ENCODE assay signal across 10 mouse cellular contexts in the genomic region with DNA sequence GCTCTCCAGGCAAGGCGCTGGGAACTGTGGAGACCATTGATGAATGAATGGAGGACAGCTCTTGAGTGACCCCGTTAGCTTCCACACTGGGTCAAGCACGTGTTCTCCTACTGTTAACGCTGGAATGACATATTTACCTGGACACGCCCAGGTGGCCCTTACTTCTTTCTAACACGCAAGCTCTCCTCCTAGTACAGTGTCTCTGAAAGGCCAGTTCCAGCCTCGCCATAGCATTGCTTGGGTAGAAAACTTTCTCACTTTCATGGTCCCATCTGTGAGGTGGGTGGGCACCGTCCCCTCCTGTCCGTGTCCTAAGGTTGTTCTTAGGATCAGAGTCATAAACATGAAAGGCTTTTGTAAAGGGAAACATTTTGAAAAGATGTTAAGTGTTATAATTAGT. TPM values are rescaled to one million over a fixed set of nuclear protein-coding genes. Genes with fewer than 3 reads are reported as not detected.
DNase-seq lines count a peak whose midpoint lies in the region; ATAC-seq and TF ChIP-seq lines count a peak whose summit lies in the region.
"Had no signal": no experiment of that assay in that cellular context is flagged by ENCODE, and none has a peak within 500 bp of the region (broad histone marks: within the 10 kb centered on the region; RNA-seq: fewer than 3 reads in every experiment).

No protein-coding gene starts in this region.

- peak overlapping the region; percentile 96 for H3K4me2 ChIP-seq in heart, embryonic 13.5 days
- peak overlapping the region; percentile 31 for H3K4me2 ChIP-seq in forebrain, embryonic 16.5 days (ENCODE audit: low read length)

- no peaks in the 10 kb centered on the region for H3K36me3 ChIP-seq in heart, embryonic 13.5 days
- H3K36me3 ChIP-seq in forebrain, embryonic 16.5 days (ENCODE audit: control insufficient read depth, insufficient read depth) = no peaks in the 10 kb centered on the region
- H3K36me3 ChIP-seq in midbrain, embryonic 10.5 days = peaks cover 73% of the 10 kb centered on the region

- 81% methylated on average over 9 of the region's 9 CpGs for WGBS in heart, embryonic 13.5 days
- WGBS in forebrain, embryonic 16.5 days = 69% methylated on average over 9 of the region's 9 CpGs
- WGBS in midbrain, embryonic 10.5 days = 66% methylated on average over 9 of the region's 9 CpGs

- H3K4me3 ChIP-seq in heart, embryonic 13.5 days = no peak overlapping the region
- 0 out of 2 replicates have a peak overlapping the region, but pooled peaks have one; percentile 72 for H3K4me3 ChIP-seq in cortical plate, adult 2 months (ENCODE audit: insufficient read depth, low read length)
- H3K4me3 ChIP-seq in forebrain, embryonic 16.5 days (replicated peaks; ENCODE audit: low read length) = no peak overlapping the region
- H3K4me3 ChIP-seq in midbrain, embryonic 10.5 days = peak overlapping the region; percentile 89

- peaks cover 84% of the 10 kb centered on the region for H3K4me1 ChIP-seq in heart, embryonic 13.5 days
- H3K4me1 ChIP-seq in cortical plate, adult 2 months (ENCODE audit: control insufficient read depth, insufficient read depth, low read length) = peaks cover 7% of the 10 kb centered on the region
- H3K4me1 ChIP-seq in forebrain, embryonic 16.5 days (replicated peaks; ENCODE audit: control insufficient read depth, insufficient read depth, low read length) = peaks cover 89% of the 10 kb centered on the region
- peaks cover 85% of the 10 kb centered on the region for H3K4me1 ChIP-seq in midbrain, embryonic 10.5 days

- no peak for ATAC-seq in heart, embryonic 13.5 days (ENCODE audit: extremely low read depth, insufficient number of reproducible peaks, low FRiP score, low TSS enrichment)
- ATAC-seq in forebrain, embryonic 16.5 days = no peak
- ATAC-seq: Patski had no signal

- H3K27ac ChIP-seq in heart, embryonic 13.5 days (replicated peaks) = no peak overlapping the region
- no peak overlapping the region for H3K27ac ChIP-seq in cortical plate, adult 2 months (ENCODE audit: insufficient read depth, low read length)
- no peak overlapping the region for H3K27ac ChIP-seq in forebrain, embryonic 16.5 days (ENCODE audit: low read length)
- H3K27ac ChIP-seq in midbrain, embryonic 10.5 days (replicated peaks) = peak overlapping the region; percentile 95; the same call in 1 of the 2 replicates
- H3K27ac ChIP-seq: liver, embryonic 14.5 days had no signal

- no peak for DNase-seq in heart, adult 11 months
- no peak for DNase-seq in midbrain, embryonic 10.5 days (ENCODE audit: low spot score)
- no peak for DNase-seq in adrenal gland, postnatal 36 days
- no peak for DNase-seq in adrenal gland, postnatal 4 days (ENCODE audit: low spot score in 2 of 2)
- DNase-seq in layer of hippocampus, postnatal 14 days (ENCODE audit: low spot score in 2 of 2) = no peak

- H3K9ac ChIP-seq in heart, embryonic 13.5 days = no peak overlapping the region
- no peak overlapping the region for H3K9ac ChIP-seq in forebrain, embryonic 16.5 days (replicated peaks; ENCODE audit: low read depth, low read length)
- H3K9ac ChIP-seq: liver, embryonic 14.5 days had no signal

- H3K9me3 ChIP-seq in heart, embryonic 13.5 days = no peaks in the 10 kb centered on the region
- no peaks in the 10 kb centered on the region for H3K9me3 ChIP-seq in forebrain, embryonic 16.5 days (ENCODE audit: control insufficient read depth, low read length)
- no peaks in the 10 kb centered on the region for H3K9me3 ChIP-seq in midbrain, embryonic 10.5 days (replicated peaks)

- TF ChIP-seq POLR2A in cortical plate, adult 2 months (IDR thresholded peaks at IDR 0.05; ENCODE audit: extremely low read depth, insufficient read depth, low read length) = no peak

- TF ChIP-seq CTCF in cortical plate, adult 2 months (IDR thresholded peaks at IDR 0.05; ENCODE audit: extremely low read depth, insufficient read depth, low read length) = no peak

- peaks cover 24% of the 10 kb centered on the region for H3K27me3 ChIP-seq in heart, embryonic 13.5 days (replicated peaks)
- no peaks in the 10 kb centered on the region for H3K27me3 ChIP-seq in forebrain, embryonic 16.5 days (replicated peaks; ENCODE audit: control insufficient read depth, insufficient read depth, low read length)
- H3K27me3 ChIP-seq in midbrain, embryonic 10.5 days (ENCODE audit: low read depth, poor library complexity, severe bottlenecking) = peaks cover 12% of the 10 kb centered on the region
- H3K27me3 ChIP-seq: Patski had no signal

RNA-seq across cellular contexts. Expression of a gene that starts 5.7 kb away (rescaled TPM):
- polyA plus RNA-seq in heart, embryonic 13.5 days (2015; fragmentation: Nextera tagmentation; extraction: Ambion mirVana) = 1.5 and 2.0 TPM in 2 replicates
- 21.8 and 23.3 TPM in 2 replicates for polyA plus RNA-seq in cortical plate, adult 2 months (2012; rRNA removed)
- 5.9 and 8.4 TPM in 2 replicates for polyA plus RNA-seq in forebrain, embryonic 16.5 days (2015; fragmentation: Nextera tagmentation; extraction: Ambion mirVana)
- 17.5 and 17.6 TPM in 2 replicates for polyA plus RNA-seq in midbrain, embryonic 10.5 days (2016; fragmentation: Nextera tagmentation; extraction: Ambion mirVana)
- total RNA-seq in adrenal gland, postnatal 36 days (2021) = 10 to 100 TPM; 34.0 to 38.0 TPM
- total RNA-seq in adrenal gland, postnatal 4 days (2021) = 10 to 100 TPM; 48.9 to 52.8 TPM
- total RNA-seq in layer of hippocampus, postnatal 14 days (2021) = 10 to 100 TPM; 28.1 to 28.6 TPM

Comparison
In these comparisons a context has a peak if more than half of its experiments do, and no peak if none do; other contexts are left out.
1. H3K4me3 ChIP-seq: peak in cortical plate, adult 2 months (single experiment) and midbrain, embryonic 10.5 days (single experiment); none in heart, embryonic 13.5 days (single experiment) and forebrain, embryonic 16.5 days (single experiment).